Mouse (Mus musculus): ENCODE results near the gene Ormdl3. TPM values are rescaled to one million over a fixed set of nuclear protein-coding genes. Genes with fewer than 3 reads are reported as not detected.

The Ormdl3 gene
- polyA plus RNA-seq, 1 experiment from 2014 or later = 57.7 TPM

DNA sequence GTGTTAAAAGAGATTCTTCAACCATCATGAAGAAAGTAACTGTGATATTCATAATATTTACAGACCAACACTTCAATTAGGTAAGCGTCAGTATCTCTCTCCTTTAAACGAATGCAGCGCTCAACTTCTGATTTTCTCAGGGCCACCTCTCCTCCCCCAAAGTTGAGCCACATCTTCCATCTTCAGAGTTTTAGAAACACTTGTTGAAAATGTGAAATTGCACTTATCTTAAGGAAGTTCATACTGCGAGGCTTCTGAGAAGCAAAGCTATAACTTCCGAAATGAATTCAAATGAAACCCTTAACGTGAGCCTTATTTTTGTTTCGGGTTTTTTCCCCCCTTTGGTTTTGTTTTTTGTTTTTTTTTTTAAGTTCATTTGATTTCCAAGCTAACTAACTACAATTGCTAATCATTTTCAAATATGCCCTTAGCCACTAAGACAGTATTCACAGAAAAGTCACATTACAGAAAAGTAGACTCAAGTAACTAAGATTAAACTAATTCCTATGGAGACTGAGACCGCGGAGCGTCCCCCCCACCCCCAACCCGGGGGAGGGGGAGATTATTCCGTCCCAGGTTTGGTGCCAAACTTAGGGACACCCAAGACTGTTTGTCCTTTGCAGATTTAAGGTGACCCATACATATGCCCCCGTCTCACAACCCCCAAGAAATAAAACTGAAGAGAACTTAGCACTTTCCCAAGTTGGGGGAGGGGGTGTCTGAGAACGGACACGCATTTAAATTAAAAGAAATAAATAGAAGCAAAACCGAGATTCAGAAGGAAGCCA lies 42.1 kb downstream of the Ormdl3 start:
- peaks cover 8% of the 10 kb centered on the region for H3K4me1 ChIP-seq
- H3K9me3 ChIP-seq = no peaks in the 10 kb centered on the region
- 3% methylated on average over 16 of the region's 16 CpGs for WGBS
- peaks cover 92% of the 10 kb centered on the region for H3K27me3 ChIP-seq (replicated peaks; ENCODE audit: low read depth, poor library complexity, severe bottlenecking)
- H3K4me3 ChIP-seq = peak overlapping the region; percentile 60
- peak; percentile 19 for DNase-seq (ENCODE audit: low spot score)
- no peaks in the 10 kb centered on the region for H3K36me3 ChIP-seq (replicated peaks)
- H3K27ac ChIP-seq (replicated peaks) = no peak overlapping the region

DNA sequence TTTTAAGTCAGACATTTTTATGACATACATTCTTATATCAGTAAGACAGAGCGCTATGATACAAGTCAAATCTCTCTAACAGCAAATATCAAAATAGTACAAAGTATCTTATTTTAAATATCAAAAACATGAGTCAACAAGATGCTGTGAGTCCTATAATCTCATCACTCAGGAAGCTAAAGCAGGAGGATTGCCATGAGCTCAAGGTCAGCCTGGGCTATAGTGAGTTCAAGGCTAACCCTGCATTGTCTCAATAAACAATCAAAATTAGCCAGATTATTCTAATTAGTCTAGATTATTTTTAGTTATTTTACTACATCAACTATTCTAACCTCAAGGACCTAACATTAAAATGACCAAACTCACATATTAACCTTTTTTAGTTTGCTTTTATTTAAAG lies 43.8 kb downstream of the Ormdl3 start:
- Histone ChIP-seq H3K27ac (replicated peaks) (no peak overlapping the region), H3K27me3 (replicated peaks; ENCODE audit: low read depth, poor library complexity, severe bottlenecking) (peaks cover 75% of the 10 kb centered on the region), H3K4me1 (peaks cover 8% of the 10 kb centered on the region), H3K36me3 (replicated peaks) (no peaks in the 10 kb centered on the region), H3K4me3 (no peak overlapping the region), H3K9me3 (0 out of 2 replicates have a peak, but pooled peaks cover 3% of the 10 kb centered on the region)
- no peak for DNase-seq (ENCODE audit: low spot score)
- 89% methylated on average over 1 of the region's 1 CpGs for WGBS

DNA sequence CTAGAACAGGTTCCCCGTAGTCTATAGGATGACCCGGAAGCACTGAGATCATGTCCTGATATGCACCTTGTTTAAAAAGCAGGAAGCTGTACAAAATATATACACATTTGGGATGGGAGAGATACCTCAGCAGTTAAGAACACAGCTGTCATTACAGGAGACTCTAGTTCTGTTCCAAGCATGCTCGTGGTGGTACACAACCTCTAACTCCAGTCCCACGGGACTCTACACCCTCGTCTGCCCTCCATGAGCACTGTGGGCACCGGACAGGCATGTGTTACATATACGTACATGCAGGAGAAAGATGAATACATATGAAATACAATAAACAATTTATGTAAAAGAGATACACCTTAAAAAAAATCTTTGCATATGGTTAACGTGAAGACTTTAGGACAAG lies 44.6 kb downstream of the Ormdl3 start:
- 76% methylated on average over 8 of the region's 8 CpGs for WGBS
- Histone ChIP-seq H3K9me3 (0 out of 2 replicates have a peak, but pooled peaks cover 3% of the 10 kb centered on the region), H3K27ac (replicated peaks) (no peak overlapping the region), H3K4me3 (no peak overlapping the region), H3K4me1 (peaks cover 8% of the 10 kb centered on the region), H3K27me3 (replicated peaks; ENCODE audit: low read depth, poor library complexity, severe bottlenecking) (peaks cover 67% of the 10 kb centered on the region), H3K36me3 (replicated peaks) (no peaks in the 10 kb centered on the region)
- DNase-seq (ENCODE audit: low spot score) = no peak

DNA sequence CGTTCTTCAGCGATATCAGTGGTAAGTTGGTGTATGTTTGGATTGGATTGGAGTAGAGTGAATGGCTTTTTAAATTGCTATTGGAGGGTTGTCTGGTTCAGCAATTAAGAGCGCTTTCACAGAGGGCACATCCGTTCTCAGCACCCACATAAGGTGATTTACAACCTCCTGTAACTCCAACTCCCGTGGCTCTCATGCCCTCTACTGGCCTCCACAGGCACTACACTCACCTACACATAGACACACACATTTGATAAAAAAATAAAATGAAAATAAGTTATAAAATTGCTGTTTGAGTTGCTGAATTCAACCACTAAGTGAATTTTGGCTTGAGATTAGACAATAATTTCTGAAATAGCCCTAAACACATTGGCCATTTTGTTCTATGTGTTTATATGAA lies 46.8 kb downstream of the Ormdl3 start:
- 84% methylated on average over 5 of the region's 5 CpGs for WGBS

GRCm38 (mm10) chr11:98537480-98538034 lies 49.6 kb downstream of the Ormdl3 start:
- no peak overlapping the region for H3K27ac ChIP-seq (replicated peaks)
- H3K4me1 ChIP-seq = no peaks in the 10 kb centered on the region
- H3K36me3 ChIP-seq (replicated peaks) = no peaks in the 10 kb centered on the region
- H3K4me3 ChIP-seq = no peak overlapping the region
- no peak for DNase-seq (ENCODE audit: low spot score)
- 0 out of 2 replicates have a peak, but pooled peaks cover 3% of the 10 kb centered on the region for H3K9me3 ChIP-seq
- H3K27me3 ChIP-seq (replicated peaks; ENCODE audit: low read depth, poor library complexity, severe bottlenecking) = peaks cover 17% of the 10 kb centered on the region

More for the DNA sequence above, 46.8 kb downstream of the Ormdl3 start:
- Histone ChIP-seq H3K27me3 (replicated peaks; ENCODE audit: low read depth, poor library complexity, severe bottlenecking) (peaks cover 45% of the 10 kb centered on the region), H3K4me1 (peaks cover 1% of the 10 kb centered on the region), H3K9me3 (0 out of 2 replicates have a peak, but pooled peaks cover 3% of the 10 kb centered on the region), H3K4me3 (no peak overlapping the region), H3K36me3 (replicated peaks) (no peaks in the 10 kb centered on the region), H3K27ac (replicated peaks) (no peak overlapping the region)
- DNase-seq (ENCODE audit: low spot score) = no peak

Other genes starting within 250 kb of the Ormdl3 start
- 0.26 and 0.30 TPM in 2 replicates for gene Ppp1r1b, start 239.0 kb downstream of the Ormdl3 start, polyA plus RNA-seq (2016; fragmentation: Nextera tagmentation; extraction: Ambion mirVana)
- 40.8 and 41.7 TPM in 2 replicates for gene Stard3, start 229.0 kb downstream of the Ormdl3 start, polyA plus RNA-seq (2016; fragmentation: Nextera tagmentation; extraction: Ambion mirVana)
- gene Tcap, start 203.6 kb downstream of the Ormdl3 start, polyA plus RNA-seq (2016; fragmentation: Nextera tagmentation; extraction: Ambion mirVana) = not detected in 2 replicates
- gene Pnmt, start 200.9 kb downstream of the Ormdl3 start, polyA plus RNA-seq (2016; fragmentation: Nextera tagmentation; extraction: Ambion mirVana) = 0.17 and 0.30 TPM in 2 replicates
- gene Pgap3, start 186.9 kb downstream of the Ormdl3 start, polyA plus RNA-seq (2016; fragmentation: Nextera tagmentation; extraction: Ambion mirVana) = 9.6 TPM in 2 replicates
- gene Erbb2, start 174.9 kb downstream of the Ormdl3 start, polyA plus RNA-seq (2016; fragmentation: Nextera tagmentation; extraction: Ambion mirVana) = 27.5 and 29.5 TPM in 2 replicates
- 83.5 and 85.9 TPM in 2 replicates for gene Mien1, start 148.4 kb downstream of the Ormdl3 start, polyA plus RNA-seq (2016; fragmentation: Nextera tagmentation; extraction: Ambion mirVana)
- 11.9 and 13.3 TPM in 2 replicates for gene Grb7, start 141.0 kb downstream of the Ormdl3 start, polyA plus RNA-seq (2016; fragmentation: Nextera tagmentation; extraction: Ambion mirVana)
- 0.05 and 0.13 TPM in 2 replicates for gene Ikzf3, start 41.3 kb downstream of the Ormdl3 start, polyA plus RNA-seq (2016; fragmentation: Nextera tagmentation; extraction: Ambion mirVana)
- gene Zpbp2, start 36.3 kb downstream of the Ormdl3 start, polyA plus RNA-seq (2016; fragmentation: Nextera tagmentation; extraction: Ambion mirVana) = 0.20 and 0.47 TPM in 2 replicates
- gene Lrrc3c, start 10.9 kb upstream of the Ormdl3 start, polyA plus RNA-seq (2016; fragmentation: Nextera tagmentation; extraction: Ambion mirVana) = not detected in 2 replicates
- 1.3 and 2.0 TPM in 2 replicates for gene Gm12355, start 38.3 kb upstream of the Ormdl3 start, polyA plus RNA-seq (2016; fragmentation: Nextera tagmentation; extraction: Ambion mirVana)
- gene Gsdma3, start 39.0 kb upstream of the Ormdl3 start, polyA plus RNA-seq (2016; fragmentation: Nextera tagmentation; extraction: Ambion mirVana) = not detected in 2 replicates
- gene Gsdma2, start 59.4 kb upstream of the Ormdl3 start, polyA plus RNA-seq (2016; fragmentation: Nextera tagmentation; extraction: Ambion mirVana) = not detected in 2 replicates
- gene Gsdma, start 77.0 kb upstream of the Ormdl3 start, polyA plus RNA-seq (2016; fragmentation: Nextera tagmentation; extraction: Ambion mirVana) = not detected in 2 replicates
- gene Psmd3, start 95.2 kb upstream of the Ormdl3 start, polyA plus RNA-seq (2016; fragmentation: Nextera tagmentation; extraction: Ambion mirVana) = 249 and 262 TPM in 2 replicates
- gene Csf3, start 113.9 kb upstream of the Ormdl3 start, polyA plus RNA-seq (2016; fragmentation: Nextera tagmentation; extraction: Ambion mirVana) = not detected in 2 replicates
- gene Med24, start 142.1 kb upstream of the Ormdl3 start, polyA plus RNA-seq (2016; fragmentation: Nextera tagmentation; extraction: Ambion mirVana) = 73.9 and 78.1 TPM in 2 replicates
- gene Thra, start 153.3 kb upstream of the Ormdl3 start, polyA plus RNA-seq (2016; fragmentation: Nextera tagmentation; extraction: Ambion mirVana) = 8.8 and 9.1 TPM in 2 replicates
- 1.1 and 1.8 TPM in 2 replicates for gene Nr1d1, start 188.0 kb upstream of the Ormdl3 start, polyA plus RNA-seq (2016; fragmentation: Nextera tagmentation; extraction: Ambion mirVana)
- gene Msl1, start 208.1 kb upstream of the Ormdl3 start, polyA plus RNA-seq (2016; fragmentation: Nextera tagmentation; extraction: Ambion mirVana) = 23.4 and 23.5 TPM in 2 replicates
- gene Casc3, start 217.5 kb upstream of the Ormdl3 start, polyA plus RNA-seq (2016; fragmentation: Nextera tagmentation; extraction: Ambion mirVana) = 47.5 and 48.3 TPM in 2 replicates
- gene Rapgefl1, start 249.4 kb upstream of the Ormdl3 start, polyA plus RNA-seq (2016; fragmentation: Nextera tagmentation; extraction: Ambion mirVana) = 1.4 and 1.8 TPM in 2 replicates

Data from embryonic facial prominence, embryonic 10.5 days (tissue).